Mouse (Mus musculus) layer of hippocampus, adult 9-10 months (tissue): ENCODE measurements around the gene Dnpep.

Experiments
- DNase-seq: peaks from one replicate; pipeline ENCODE4 v3.0.0; 2022; ENCODE audit warnings: low spot score

The Dnpep gene

GRCm38 (mm10) chr1:75327461-75327860, 9.7 kb upstream of the Dnpep start:
- DNase-seq: no peak

- no peak for DNase-seq
These were observed 1.4 kb upstream of the Dnpep start for GRCm38 (mm10) chr1:75319166-75319565.

GRCm38 (mm10) chr1:75318736-75319135, 946 bp upstream of the Dnpep start:
- DNase-seq: no peak

GRCm38 (mm10) chr1:75318301-75318700, 511 bp upstream of the Dnpep start:
- DNase-seq: no peak

GRCm38 (mm10) chr1:75316861-75317240, 939 bp downstream of the Dnpep start:
- peak; percentile 40 for DNase-seq

GRCm38 (mm10) chr1:75315456-75316365, 2.1 kb downstream of the Dnpep start:
- DNase-seq: no peak

- no peak for DNase-seq
These were observed 2.8 kb downstream of the Dnpep start for GRCm38 (mm10) chr1:75315011-75315410.

GRCm38 (mm10) chr1:75311694-75312093, 6.1 kb downstream of the Dnpep start:
- DNase-seq: no peak

GRCm38 (mm10) chr1:75304662-75305061, 13.1 kb downstream of the Dnpep start:
- DNase-seq: no peak

- no peak for DNase-seq
These were observed 23.5 kb downstream of the Dnpep start for GRCm38 (mm10) chr1:75294294-75294693.

- DNase-seq: no peak
These were observed 24.5 kb downstream of the Dnpep start for GRCm38 (mm10) chr1:75293331-75293701.

- DNase-seq: no peak
These were observed 25.1 kb downstream of the Dnpep start for GRCm38 (mm10) chr1:75292476-75293330.

GRCm38 (mm10) chr1:75291321-75291720, 26.5 kb downstream of the Dnpep start:
- no peak for DNase-seq

GRCm38 (mm10) chr1:75290582-75290981, 27.2 kb downstream of the Dnpep start:
- peak; percentile 65 for DNase-seq

- no peak for DNase-seq
These were observed 27.8 kb downstream of the Dnpep start for GRCm38 (mm10) chr1:75289888-75290431.

- no peak for DNase-seq
These were observed 28.4 kb downstream of the Dnpep start for GRCm38 (mm10) chr1:75289376-75289775.

- DNase-seq: no peak
These were observed 32.9 kb downstream of the Dnpep start for GRCm38 (mm10) chr1:75284911-75285310.

- no peak for DNase-seq
These were observed 34.8 kb downstream of the Dnpep start for GRCm38 (mm10) chr1:75283017-75283416.

- no peak for DNase-seq
These were observed 39.6 kb downstream of the Dnpep start, which contains the start of gene Resp18 for GRCm38 (mm10) chr1:75278228-75278627. TSS of gene Resp18 (minus strand) at chr1:75278415.

GRCm38 (mm10) chr1:75277195-75278188, 40.3 kb downstream of the Dnpep start:
- no peak for DNase-seq
